Mouse (Mus musculus) right cerebral cortex, postnatal 14 days (tissue): Measurements from ENCODE around the gene Gm42957.
A peak's percentile ranks its signal among the peaks of the same experiment; 100 is the strongest.
"Not testable (repeated sequence)": the region's sequence is repeated elsewhere in the genome, so short reads cannot be mapped to it uniquely, and the experiment has no call there.

Source experiments
- DNase-seq: peaks from one replicate; pipeline ENCODE4 v3.0.0; 2022

The Gm42957 gene

GRCm38 (mm10) chr3:96678456-96678855 is 43.2 kb downstream of the Gm42957 start:
- no peak for DNase-seq

GRCm38 (mm10) chr3:96679159-96679674 is 43.9 kb downstream of the Gm42957 start:
- no peak for DNase-seq

GRCm38 (mm10) chr3:96680269-96680956 is 45.1 kb downstream of the Gm42957 start:
- no peak for DNase-seq

GRCm38 (mm10) chr3:96683496-96683895 is 48.2 kb downstream of the Gm42957 start:
- no peak for DNase-seq

GRCm38 (mm10) chr3:96684151-96684821 is 49.0 kb downstream of the Gm42957 start:
- no peak for DNase-seq

- no peak for DNase-seq
Observed at GRCm38 (mm10) chr3:96684822-96685156, 49.5 kb downstream of the Gm42957 start.

GRCm38 (mm10) chr3:96686057-96686456 is 50.8 kb downstream of the Gm42957 start:
- DNase-seq = not testable (repeated sequence)

GRCm38 (mm10) chr3:96688854-96689253 is 53.6 kb downstream of the Gm42957 start:
- no peak for DNase-seq

- no peak for DNase-seq
Observed at GRCm38 (mm10) chr3:96690298-96690697, 55.0 kb downstream of the Gm42957 start.

- DNase-seq = no peak
Observed at GRCm38 (mm10) chr3:96692506-96692905, 57.2 kb downstream of the Gm42957 start.

- no peak for DNase-seq
Observed at GRCm38 (mm10) chr3:96693579-96693978, 58.3 kb downstream of the Gm42957 start.

GRCm38 (mm10) chr3:96696198-96696765 is 61.0 kb downstream of the Gm42957 start, which contains the start of gene Pias3:
TSS of gene Pias3 (plus strand) at chr3:96696384.
- DNase-seq = peak; percentile 59

- DNase-seq = peak; percentile 78
Observed at GRCm38 (mm10) chr3:96696766-96697732, 61.8 kb downstream of the Gm42957 start.

GRCm38 (mm10) chr3:96698993-96699690 is 63.9 kb downstream of the Gm42957 start:
- no peak for DNase-seq

- DNase-seq = no peak
Observed at GRCm38 (mm10) chr3:96700376-96700775, 65.1 kb downstream of the Gm42957 start.

GRCm38 (mm10) chr3:96701003-96701402 is 65.7 kb downstream of the Gm42957 start:
- no peak for DNase-seq
